Mouse (Mus musculus): ENCODE results near the gene Map4k5. TPM values are rescaled to one million over a fixed set of nuclear protein-coding genes. Genes with fewer than 3 reads are reported as not detected.
A peak's percentile ranks its signal among the peaks of the same experiment; 100 is the strongest.

The Map4k5 gene
- polyA plus RNA-seq, 2 experiments = 34.3 to 50.4 TPM

DNA sequence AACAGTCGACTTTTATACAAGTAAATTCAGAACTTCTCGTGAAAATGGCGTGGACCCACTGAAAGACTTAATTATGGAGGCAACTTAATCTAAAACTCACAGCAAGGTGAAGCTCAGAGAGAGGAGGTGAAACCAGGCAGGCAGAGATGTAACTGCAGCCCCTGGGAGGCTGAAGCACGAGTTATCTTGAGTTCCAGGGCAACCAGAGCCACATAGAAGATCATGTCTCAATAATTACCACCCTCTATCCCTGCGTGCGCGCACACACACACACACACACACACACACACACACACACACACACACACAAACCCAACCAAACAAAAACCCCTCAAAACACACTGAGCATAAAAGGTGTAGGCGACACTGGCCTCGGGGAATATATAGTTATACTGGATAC lies 46.5 kb downstream of the Map4k5 start:
- Histone ChIP-seq H3K27ac (replicated peaks; ENCODE audit: low read depth, low read length) (no peak overlapping the region), H3K9ac (ENCODE audit: low read depth, low read length, severe bottlenecking) (no peak overlapping the region), H3K4me2 (replicated peaks; ENCODE audit: low read depth, low read length, severe bottlenecking) (no peak overlapping the region), H3K9me3 (ENCODE audit: control insufficient read depth, low read length) (no peaks in the 10 kb centered on the region), H3K4me3 (replicated peaks; ENCODE audit: low read length) (no peak overlapping the region), H3K27me3 (ENCODE audit: control insufficient read depth, insufficient read depth, low read length) (no peaks in the 10 kb centered on the region), H3K36me3 (ENCODE audit: control insufficient read depth, insufficient read depth, low read length) (peaks cover 74% of the 10 kb centered on the region), H3K4me1 (ENCODE audit: control insufficient read depth, insufficient read depth, low read length) (no peaks in the 10 kb centered on the region)
- no peak for TF ChIP-seq POLR2A (IDR thresholded peaks at IDR 0.05; ENCODE audit: borderline replicate concordance, extremely low read depth, insufficient read depth, insufficient read length)
- DNase-seq (ENCODE audit: low spot score) = no peak
- no peak for ATAC-seq (ENCODE audit: low FRiP score, low read depth)
- WGBS = 86% methylated on average over 9 of the region's 9 CpGs

DNA sequence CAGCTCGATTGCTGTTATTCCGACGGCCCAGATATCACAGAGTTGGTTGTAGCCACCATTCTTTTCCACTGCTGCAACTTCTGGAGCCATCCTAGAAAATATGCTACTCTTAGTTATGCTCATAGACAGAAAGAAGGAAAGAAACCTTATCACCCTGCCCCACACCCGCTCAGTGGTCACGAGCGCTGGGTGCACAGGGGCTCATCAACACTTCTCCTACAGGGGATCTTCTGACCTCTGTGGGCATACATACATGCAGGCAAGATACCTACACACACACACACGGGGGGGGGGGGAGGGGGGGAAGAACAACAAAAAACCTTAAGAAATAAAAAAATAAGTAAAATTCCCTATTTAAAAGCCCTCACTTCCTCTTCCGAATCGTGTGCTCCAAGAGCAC lies 47.3 kb downstream of the Map4k5 start:
- no peaks in the 10 kb centered on the region for H3K9me3 ChIP-seq (ENCODE audit: control insufficient read depth, low read length)
- H3K9ac ChIP-seq (ENCODE audit: low read depth, low read length, severe bottlenecking) = no peak overlapping the region
- H3K36me3 ChIP-seq (ENCODE audit: control insufficient read depth, insufficient read depth, low read length) = peaks cover 75% of the 10 kb centered on the region
- no peaks in the 10 kb centered on the region for H3K27me3 ChIP-seq (ENCODE audit: control insufficient read depth, insufficient read depth, low read length)
- DNase-seq (ENCODE audit: low spot score) (no peak), ATAC-seq (ENCODE audit: low FRiP score, low read depth) (no peak)
- TF ChIP-seq POLR2A (IDR thresholded peaks at IDR 0.05; ENCODE audit: borderline replicate concordance, extremely low read depth, insufficient read depth, insufficient read length) = no peak
- WGBS = 87% methylated on average over 9 of the region's 9 CpGs
- no peak overlapping the region for H3K4me2 ChIP-seq (replicated peaks; ENCODE audit: low read depth, low read length, severe bottlenecking)
- no peaks in the 10 kb centered on the region for H3K4me1 ChIP-seq (ENCODE audit: control insufficient read depth, insufficient read depth, low read length)
- H3K27ac ChIP-seq (replicated peaks; ENCODE audit: low read depth, low read length) = no peak overlapping the region
- no peak overlapping the region for H3K4me3 ChIP-seq (replicated peaks; ENCODE audit: low read length)

DNA sequence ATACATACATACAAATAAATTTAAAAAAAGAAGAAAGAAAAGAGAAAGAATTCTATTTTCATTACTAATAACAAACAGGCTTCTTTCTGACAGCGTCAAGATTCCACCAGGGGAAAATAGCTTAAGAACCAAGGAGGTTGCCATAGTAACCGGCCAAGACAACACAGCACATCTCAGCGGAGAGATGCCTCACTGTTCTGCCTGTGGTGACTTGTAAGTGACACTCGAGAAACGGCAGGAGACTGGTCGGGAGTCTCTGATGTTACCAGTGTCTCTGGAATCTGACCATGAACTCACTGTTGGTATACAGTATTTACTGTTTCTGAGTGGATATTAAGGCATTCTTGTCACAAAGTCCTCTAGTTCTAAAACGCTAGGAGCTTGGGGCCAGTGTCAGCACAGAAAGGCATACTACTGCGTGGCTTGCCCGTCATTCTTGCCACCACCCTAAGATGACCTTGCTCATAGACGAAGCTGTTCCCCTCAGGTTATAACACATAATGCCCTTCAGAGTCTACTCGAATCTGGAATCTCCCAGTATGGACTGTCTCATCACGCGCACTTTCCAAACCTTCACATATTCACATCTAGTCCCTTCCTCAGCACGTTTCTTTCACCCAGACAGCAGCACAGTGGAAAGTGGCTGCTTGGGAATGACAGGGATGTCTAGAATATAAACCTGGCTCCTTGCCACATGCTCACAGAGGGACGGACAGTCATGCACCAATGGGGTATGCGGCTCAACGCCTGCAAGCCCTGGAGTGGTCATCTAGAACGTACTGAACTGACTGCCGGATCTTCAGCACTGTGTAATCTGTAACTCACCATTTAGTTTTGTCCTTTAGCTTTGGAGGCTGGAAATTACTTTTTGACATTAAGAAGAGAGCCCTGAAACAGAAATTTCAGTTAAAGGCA lies 49.2 kb downstream of the Map4k5 start:
- DNase-seq (ENCODE audit: low spot score) = peak; percentile 44
- Histone ChIP-seq H3K36me3 (ENCODE audit: control insufficient read depth, insufficient read depth, low read length) (peaks cover 80% of the 10 kb centered on the region), H3K4me2 (replicated peaks; ENCODE audit: low read depth, low read length, severe bottlenecking) (no peak overlapping the region), H3K4me1 (ENCODE audit: control insufficient read depth, insufficient read depth, low read length) (no peaks in the 10 kb centered on the region), H3K27me3 (ENCODE audit: control insufficient read depth, insufficient read depth, low read length) (no peaks in the 10 kb centered on the region), H3K4me3 (replicated peaks; ENCODE audit: low read length) (no peak overlapping the region), H3K27ac (replicated peaks; ENCODE audit: low read depth, low read length) (no peak overlapping the region), H3K9ac (ENCODE audit: low read depth, low read length, severe bottlenecking) (no peak overlapping the region), H3K9me3 (ENCODE audit: control insufficient read depth, low read length) (no peaks in the 10 kb centered on the region)
- 77% methylated on average over 19 of the region's 19 CpGs for WGBS
- no peak for TF ChIP-seq POLR2A (IDR thresholded peaks at IDR 0.05; ENCODE audit: borderline replicate concordance, extremely low read depth, insufficient read depth, insufficient read length)
- ATAC-seq (ENCODE audit: low FRiP score, low read depth) = no peak; the same call in 1 of the 2 replicates

DNA sequence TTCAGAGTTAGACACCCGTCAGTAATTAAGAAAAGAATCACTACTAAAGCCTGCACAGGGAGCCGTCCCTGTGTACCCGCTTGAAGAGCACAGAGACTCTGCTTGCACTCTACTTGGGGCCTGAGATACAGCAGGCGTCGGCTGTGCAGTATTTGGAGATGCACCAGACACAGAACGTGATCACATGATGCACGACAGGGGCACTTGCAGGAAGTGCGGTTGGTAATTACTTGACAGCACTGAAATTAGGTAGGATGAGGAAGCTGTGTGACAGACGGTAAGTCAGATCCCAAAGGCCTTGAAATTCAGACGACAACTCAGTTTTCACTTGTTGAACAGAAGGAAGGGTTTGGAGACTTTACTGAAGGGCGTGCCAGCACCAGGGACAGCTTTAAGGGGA lies 54.6 kb downstream of the Map4k5 start:
- H3K9ac ChIP-seq (ENCODE audit: low read depth, low read length, severe bottlenecking) = no peak overlapping the region
- H3K27ac ChIP-seq (replicated peaks; ENCODE audit: low read depth, low read length) = no peak overlapping the region
- no peaks in the 10 kb centered on the region for H3K27me3 ChIP-seq (ENCODE audit: control insufficient read depth, insufficient read depth, low read length)
- no peaks in the 10 kb centered on the region for H3K4me1 ChIP-seq (ENCODE audit: control insufficient read depth, insufficient read depth, low read length)
- 76% methylated on average over 11 of the region's 11 CpGs for WGBS
- no peak for DNase-seq (ENCODE audit: low spot score)
- no peaks in the 10 kb centered on the region for H3K9me3 ChIP-seq (ENCODE audit: control insufficient read depth, low read length)
- H3K4me3 ChIP-seq (replicated peaks; ENCODE audit: low read length) = no peak overlapping the region
- H3K4me2 ChIP-seq (replicated peaks; ENCODE audit: low read depth, low read length, severe bottlenecking) = no peak overlapping the region
- ATAC-seq (ENCODE audit: low FRiP score, low read depth) = no peak
- H3K36me3 ChIP-seq (ENCODE audit: control insufficient read depth, insufficient read depth, low read length) = peaks cover 80% of the 10 kb centered on the region
- TF ChIP-seq POLR2A (IDR thresholded peaks at IDR 0.05; ENCODE audit: borderline replicate concordance, extremely low read depth, insufficient read depth, insufficient read length) = no peak

DNA sequence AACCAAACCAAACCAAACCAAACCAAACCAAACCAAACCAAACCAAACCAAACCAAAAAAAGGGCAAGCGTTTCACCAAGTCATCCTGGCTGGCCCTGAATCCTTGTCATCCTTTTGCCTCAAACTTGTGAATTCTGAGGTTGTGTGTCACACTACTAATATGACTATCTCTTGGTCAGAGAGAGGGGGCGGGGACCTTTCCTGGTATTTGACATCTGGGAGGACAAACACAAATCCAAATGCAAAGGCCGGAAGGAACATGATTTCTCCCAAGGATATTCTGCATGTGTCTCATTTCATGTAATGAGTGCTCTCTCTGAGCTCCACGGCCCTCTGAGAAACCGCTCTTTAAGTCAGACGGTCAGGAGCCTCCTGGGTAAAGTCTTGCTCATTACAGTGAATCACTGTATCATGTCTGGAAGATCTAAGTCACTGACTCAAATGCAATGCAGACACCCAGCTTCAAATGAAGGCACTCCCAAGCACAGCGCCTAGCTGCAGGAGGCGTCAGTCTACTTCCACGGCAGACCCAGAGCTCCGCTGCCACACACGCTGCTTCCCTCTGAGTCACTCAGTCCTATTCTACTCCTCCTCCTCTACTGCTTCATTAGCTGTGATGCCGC lies 58.9 kb downstream of the Map4k5 start:
- DNase-seq (ENCODE audit: low spot score) (no peak), ATAC-seq (ENCODE audit: low FRiP score, low read depth) (no peak)
- Histone ChIP-seq H3K4me1 (ENCODE audit: control insufficient read depth, insufficient read depth, low read length) (no peaks in the 10 kb centered on the region), H3K9ac (ENCODE audit: low read depth, low read length, severe bottlenecking) (no peak overlapping the region), H3K4me2 (replicated peaks; ENCODE audit: low read depth, low read length, severe bottlenecking) (no peak overlapping the region), H3K27me3 (ENCODE audit: control insufficient read depth, insufficient read depth, low read length) (no peaks in the 10 kb centered on the region), H3K4me3 (replicated peaks; ENCODE audit: low read length) (no peak overlapping the region), H3K9me3 (ENCODE audit: control insufficient read depth, low read length) (no peaks in the 10 kb centered on the region), H3K36me3 (ENCODE audit: control insufficient read depth, insufficient read depth, low read length) (peaks cover 71% of the 10 kb centered on the region), H3K27ac (replicated peaks; ENCODE audit: low read depth, low read length) (no peak overlapping the region)
- no peak for TF ChIP-seq POLR2A (IDR thresholded peaks at IDR 0.05; ENCODE audit: borderline replicate concordance, extremely low read depth, insufficient read depth, insufficient read length)
- 78% methylated on average over 12 of the region's 12 CpGs for WGBS
